Mouse (Mus musculus) intestine, embryonic 16.5 days (tissue): ENCODE data around the gene Kcnh6. TPM values are rescaled to one million over a fixed set of nuclear protein-coding genes. Genes with fewer than 3 reads are reported as not detected.

Experiments used
- ATAC-seq: fragments of 200-750 bp; cut with Nextera tagmentation; 2 replicates; pipeline ENCODE4 v1.8.0; 2017; ENCODE audit warnings: moderate TSS enrichment, moderate library complexity
- H3K27ac ChIP-seq: fragments of 300-500 bp; sonication (generic); 2 replicates; pipeline ENCODE4 v1.5.1; 2014; ENCODE audit warnings: mild to moderate bottlenecking, low read length
- H3K27me3 ChIP-seq: fragments of 300-500 bp; sonication (generic); replicated peaks from 2 replicates; pipeline ENCODE4 v1.6.1; 2014; ENCODE audit warnings: low read length, control low read depth, mixed read lengths; ENCODE audit not compliant: control insufficient read depth, insufficient read depth
- H3K36me3 ChIP-seq: fragments of 300-500 bp; sonication (generic); 2 replicates; pipeline ENCODE4 v1.6.1; 2014; ENCODE audit warnings: low read length, control low read depth; ENCODE audit not compliant: control insufficient read depth, insufficient read depth
- H3K4me1 ChIP-seq: fragments of 300-500 bp; sonication (generic); 2 replicates; pipeline ENCODE4 v1.6.1; 2014; ENCODE audit warnings: low read length, control low read depth, mixed read lengths; ENCODE audit not compliant: control insufficient read depth, insufficient read depth
- H3K4me2 ChIP-seq: fragments of 300-500 bp; sonication (generic); 2 replicates; pipeline ENCODE4 v1.6.1; 2014; ENCODE audit warnings: low read depth, low read length, control low read depth
- H3K4me3 ChIP-seq: fragments of 300-500 bp; sonication (generic); 2 replicates; pipeline ENCODE4 v1.5.1; 2014; ENCODE audit warnings: mild to moderate bottlenecking, low read length
- H3K9ac ChIP-seq: fragments of 300-500 bp; sonication (generic); 2 replicates; pipeline ENCODE4 v1.6.1; 2014; ENCODE audit warnings: low read depth, low read length
- H3K9me3 ChIP-seq: fragments of 300-500 bp; sonication (generic); 2 replicates; pipeline ENCODE4 v1.6.1; 2016; ENCODE audit warnings: low read length, control low read depth; ENCODE audit not compliant: control insufficient read depth
- WGBS: fragments of 180-500 bp; shearing (Covaris S2); extraction: QIAGEN DNeasy Blood & Tissue Kit; methylation state at CpG from one replicate; pipeline ENCODE4 v1.1.7; 2014; 5-methylcytosine and 5-hydroxymethylcytosine counted together
- polyA plus RNA-seq: library from polyadenylated mRNA; unstranded; fragments of >200 nt; fragmentation: Nextera tagmentation; extraction: Ambion mirVana; gene quantifications from 2 replicates; pipeline ENCODE4 v1.2.1, GENCODE M21; 2015

Gene Kcnh6
- 2.1 and 2.6 TPM in 2 replicates for polyA plus RNA-seq

- no peaks in the 10 kb centered on the region for H3K27me3 ChIP-seq
- no peaks in the 10 kb centered on the region for H3K9me3 ChIP-seq
- H3K9ac ChIP-seq = 0 out of 2 replicates have a peak within 1 kb of the TSS, but pooled peaks have one; percentile 11
- H3K36me3 ChIP-seq = no peaks in the 10 kb centered on the region
- ATAC-seq = peak; percentile 67
- H3K27ac ChIP-seq = no peak within 1 kb of the TSS
- peak within 1 kb of the TSS; percentile 88 for H3K4me2 ChIP-seq
- H3K4me1 ChIP-seq = peaks cover 26% of the 10 kb centered on the region
- under 1% methylated on average over 25 of the region's 25 CpGs for WGBS
- peak within 1 kb of the TSS; percentile 41 for H3K4me3 ChIP-seq
These were observed at the start of gene Kcnh6 for GRCm38 (mm10) chr11:106007821-106008220. Gene Kcnh6 (plus strand): TSS chr11:106008124.

GRCm38 (mm10) chr11:105958566-105958965, 49.4 kb upstream of the Kcnh6 start:
- ATAC-seq = no peak
- Histone ChIP-seq H3K4me2 (no peak overlapping the region), H3K27ac (no peak overlapping the region), H3K27me3 (no peaks in the 10 kb centered on the region), H3K9ac (no peak overlapping the region), H3K4me3 (no peak overlapping the region), H3K36me3 (no peaks in the 10 kb centered on the region), H3K9me3 (no peaks in the 10 kb centered on the region), H3K4me1 (no peaks in the 10 kb centered on the region)
- 50% methylated on average over 1 of the region's 1 CpGs for WGBS

- no peak overlapping the region for H3K4me3 ChIP-seq
- no peak overlapping the region for H3K27ac ChIP-seq
- no peak overlapping the region for H3K9ac ChIP-seq
- H3K4me2 ChIP-seq = no peak overlapping the region
- H3K9me3 ChIP-seq = no peaks in the 10 kb centered on the region
- ATAC-seq = no peak
- no peaks in the 10 kb centered on the region for H3K27me3 ChIP-seq
- H3K4me1 ChIP-seq = no peaks in the 10 kb centered on the region
- 37% methylated on average over 17 of the region's 17 CpGs for WGBS
- H3K36me3 ChIP-seq = no peaks in the 10 kb centered on the region
These were observed 48.6 kb upstream of the Kcnh6 start for GRCm38 (mm10) chr11:105959355-105959754.

GRCm38 (mm10) chr11:105964691-105965090, 43.2 kb upstream of the Kcnh6 start:
- no peak overlapping the region for H3K4me3 ChIP-seq
- no peak overlapping the region for H3K4me2 ChIP-seq
- H3K27ac ChIP-seq = no peak overlapping the region
- no peaks in the 10 kb centered on the region for H3K9me3 ChIP-seq
- WGBS = 67% methylated on average over 5 of the region's 5 CpGs
- no peak for ATAC-seq
- H3K36me3 ChIP-seq = no peaks in the 10 kb centered on the region
- H3K4me1 ChIP-seq = peaks cover 12% of the 10 kb centered on the region
- H3K9ac ChIP-seq = no peak overlapping the region
- peaks cover 14% of the 10 kb centered on the region for H3K27me3 ChIP-seq

- Histone ChIP-seq H3K36me3 (no peaks in the 10 kb centered on the region), H3K27me3 (peaks cover 14% of the 10 kb centered on the region), H3K4me1 (peaks cover 12% of the 10 kb centered on the region), H3K9me3 (no peaks in the 10 kb centered on the region), H3K27ac (no peak overlapping the region), H3K9ac (no peak overlapping the region), H3K4me3 (no peak overlapping the region), H3K4me2 (no peak overlapping the region)
- peak; percentile 45; the same call in 1 of the 2 replicates for ATAC-seq
- 62% methylated on average over 4 of the region's 4 CpGs for WGBS
These were observed 41.6 kb upstream of the Kcnh6 start for GRCm38 (mm10) chr11:105966288-105966687.

GRCm38 (mm10) chr11:105967741-105968574, 40.0 kb upstream of the Kcnh6 start, which contains the start of gene Ace:
Gene Ace (plus strand): TSS chr11:105967945.
- Histone ChIP-seq H3K4me3 (peak within 1 kb of the TSS; percentile 66), H3K4me1 (peaks cover 12% of the 10 kb centered on the region), H3K36me3 (no peaks in the 10 kb centered on the region), H3K9ac (peak within 1 kb of the TSS; percentile 68), H3K27ac (peak within 1 kb of the TSS; percentile 28; the same call in 1 of the 2 replicates), H3K9me3 (no peaks in the 10 kb centered on the region), H3K27me3 (peaks cover 14% of the 10 kb centered on the region), H3K4me2 (peak within 1 kb of the TSS; percentile 98)
- under 1% methylated on average over 73 of the region's 76 CpGs for WGBS
- ATAC-seq = peak; percentile 82

GRCm38 (mm10) chr11:105968948-105969347, 39.0 kb upstream of the Kcnh6 start:
- 53% methylated on average over 10 of the region's 10 CpGs for WGBS
- peaks cover 14% of the 10 kb centered on the region for H3K27me3 ChIP-seq
- H3K9ac ChIP-seq = peak overlapping the region; percentile 68; the same call in 1 of the 2 replicates
- no peak overlapping the region for H3K27ac ChIP-seq
- ATAC-seq = no peak
- no peaks in the 10 kb centered on the region for H3K9me3 ChIP-seq
- no peaks in the 10 kb centered on the region for H3K36me3 ChIP-seq
- H3K4me2 ChIP-seq = peak overlapping the region; percentile 98; the same call in 1 of the 2 replicates
- peaks cover 12% of the 10 kb centered on the region for H3K4me1 ChIP-seq
- H3K4me3 ChIP-seq = peak overlapping the region; percentile 66; the same call in 1 of the 2 replicates

GRCm38 (mm10) chr11:105969516-105969915, 38.4 kb upstream of the Kcnh6 start:
- H3K9ac ChIP-seq = no peak overlapping the region
- H3K27ac ChIP-seq = no peak overlapping the region
- H3K9me3 ChIP-seq = no peaks in the 10 kb centered on the region
- H3K4me2 ChIP-seq = no peak overlapping the region
- WGBS = 41% methylated on average over 1 of the region's 1 CpGs
- ATAC-seq = no peak
- H3K27me3 ChIP-seq = peaks cover 14% of the 10 kb centered on the region
- peaks cover 12% of the 10 kb centered on the region for H3K4me1 ChIP-seq
- H3K4me3 ChIP-seq = no peak overlapping the region
- no peaks in the 10 kb centered on the region for H3K36me3 ChIP-seq

GRCm38 (mm10) chr11:105974593-105974992, 33.3 kb upstream of the Kcnh6 start:
- Histone ChIP-seq H3K9me3 (no peaks in the 10 kb centered on the region), H3K36me3 (no peaks in the 10 kb centered on the region), H3K4me1 (no peaks in the 10 kb centered on the region), H3K27ac (no peak overlapping the region), H3K27me3 (no peaks in the 10 kb centered on the region), H3K4me2 (no peak overlapping the region), H3K4me3 (no peak overlapping the region), H3K9ac (no peak overlapping the region)
- WGBS = 94% methylated on average over 6 of the region's 6 CpGs
- no peak for ATAC-seq
